Mouse (Mus musculus) MEL (cell line): ENCODE results near the gene Aldh4a1. TPM values are rescaled to one million over a fixed set of nuclear protein-coding genes. Genes with fewer than 3 reads are reported as not detected.
A peak's percentile ranks its signal among the peaks of the same experiment; 100 is the strongest.

Experiments used
- DNase-seq: peaks from one replicate; pipeline ENCODE4 v3.0.0; 2011; ENCODE audit warnings: low read depth, low spot score
- H3K27ac ChIP-seq: 2 replicates; pipeline ENCODE4 v1.5.1; 2012; ENCODE audit warnings: low read depth, mild to moderate bottlenecking, control low read depth, low read length, moderate library complexity; ENCODE audit not compliant: control insufficient read depth
- H3K27me3 ChIP-seq, 2 experiments: fragments of 150-350 bp in 1 of 2; sonication (generic) in 1 of 2; 2 replicates each; pipeline ENCODE4 v1.6.1; 2012; ENCODE audit warnings: low read length in 2 of 2, mild to moderate bottlenecking in 2 of 2, improper control_type of control experiment in 1 of 2, moderate library complexity in 1 of 2; ENCODE audit not compliant: insufficient read depth in 2 of 2, control insufficient read depth in 1 of 2
- H3K36me3 ChIP-seq, 2 experiments: 2 replicates each; pipeline ENCODE4 v1.6.1; 2012 to 2014; ENCODE audit warnings: low read length in 2 of 2, improper control_type of control experiment in 1 of 2, inconsistent platforms in 1 of 2, mild to moderate bottlenecking in 1 of 2; ENCODE audit not compliant: insufficient read depth in 2 of 2, control insufficient read depth in 1 of 2
- H3K4me1 ChIP-seq, 2 experiments: fragments of 150-350 bp in 1 of 2; sonication (generic) in 1 of 2; 2 replicates each; pipeline ENCODE4 v1.6.1; 2012; ENCODE audit warnings: low read length in 2 of 2, improper control_type of control experiment in 1 of 2, mild to moderate bottlenecking in 1 of 2; ENCODE audit not compliant: insufficient read depth in 2 of 2, control insufficient read depth in 1 of 2
- H3K4me3 ChIP-seq, 2 experiments: fragments of 150-350 bp in 1 of 2; sonication (generic) in 1 of 2; 2 replicates each; pipeline ENCODE4 v1.5.1; 2012; ENCODE audit warnings: low read depth in 2 of 2, low read length in 2 of 2, mild to moderate bottlenecking in 2 of 2, moderate library complexity in 2 of 2, control low read depth in 1 of 2, improper control_type of control experiment in 1 of 2; ENCODE audit not compliant: control insufficient read depth in 1 of 2, insufficient read depth in 1 of 2
- H3K79me2 ChIP-seq: 2 replicates; pipeline ENCODE4 v1.6.1; 2012; ENCODE audit warnings: mild to moderate bottlenecking, low read length, moderate library complexity; ENCODE audit not compliant: control insufficient read depth, poor library complexity, insufficient read depth
- H3K9ac ChIP-seq: 2 replicates; pipeline ENCODE4 v1.6.1; 2012; ENCODE audit warnings: low read depth, mild to moderate bottlenecking, control low read depth, low read length, moderate library complexity; ENCODE audit not compliant: control insufficient read depth, poor library complexity, severe bottlenecking
- H3K9me3 ChIP-seq: fragments of 150-350 bp; sonication (generic); replicated peaks from 2 replicates; pipeline ENCODE4 v1.6.1; 2012; ENCODE audit warnings: mild to moderate bottlenecking, low read length, improper control_type of control experiment, moderate library complexity; ENCODE audit not compliant: insufficient read depth
- CHD1 ChIP-seq: IDR thresholded peaks from 2 replicates; pipeline ENCODE4 v1.6.1; 2012; ENCODE audit warnings: low read depth, mild to moderate bottlenecking, inconsistent platforms, low read length, improper control_type of control experiment
- E2F4 ChIP-seq: IDR thresholded peaks from 2 replicates; pipeline ENCODE4 v1.6.1; 2011; ENCODE audit warnings: low read depth, low read length, improper control_type of control experiment, borderline replicate concordance
- EP300 ChIP-seq, 2 experiments: IDR thresholded peaks; 2 replicates each; pipeline ENCODE4 v1.6.1; 2011; ENCODE audit warnings: improper control_type of control experiment in 2 of 2, low read length in 2 of 2, low read depth in 1 of 2, mild to moderate bottlenecking in 1 of 2
- GATA1 ChIP-seq: IDR thresholded peaks from 2 replicates; pipeline ENCODE4 v1.6.1; 2011; ENCODE audit warnings: low read depth, low read length, improper control_type of control experiment
- JUND ChIP-seq: IDR thresholded peaks from 2 replicates; pipeline ENCODE4 v1.6.1; 2011; ENCODE audit warnings: low read depth, mild to moderate bottlenecking, improper control_type of control experiment, low read length
- KAT2A ChIP-seq: conservative IDR thresholded peaks from 2 replicates; pipeline ENCODE4 v1.6.1; 2012; ENCODE audit warnings: low read depth, low read length, improper control_type of control experiment, inconsistent platforms
- MAFK ChIP-seq: IDR thresholded peaks from 2 replicates; pipeline ENCODE4 v1.6.1; 2011; ENCODE audit warnings: low read depth, mild to moderate bottlenecking, low read length, improper control_type of control experiment, borderline replicate concordance
- MEF2A ChIP-seq: IDR thresholded peaks from 2 replicates; pipeline ENCODE4 v1.6.1; 2014; ENCODE audit warnings: low read depth, mild to moderate bottlenecking, inconsistent platforms, low read length, improper control_type of control experiment; ENCODE audit not compliant: poor library complexity, insufficient replicate concordance, severe bottlenecking; ENCODE audit errors: extremely low read depth
- MYB ChIP-seq: IDR thresholded peaks from 2 replicates; pipeline ENCODE4 v1.6.1; 2011; ENCODE audit warnings: mild to moderate bottlenecking, low read depth, low read length, improper control_type of control experiment
- NELFE ChIP-seq: IDR thresholded peaks from 2 replicates; pipeline ENCODE4 v1.6.1; 2011; ENCODE audit warnings: low read depth, low read length, improper control_type of control experiment
- RAD21 ChIP-seq: IDR thresholded peaks from 2 replicates; pipeline ENCODE4 v1.6.1; 2011; ENCODE audit warnings: mild to moderate bottlenecking, low read depth, low read length, improper control_type of control experiment
- RCOR1 ChIP-seq: IDR thresholded peaks from 2 replicates; pipeline ENCODE4 v1.6.1; 2012; ENCODE audit warnings: low read depth, mild to moderate bottlenecking, inconsistent platforms, low read length, improper control_type of control experiment
- SIN3A ChIP-seq: IDR thresholded peaks from 2 replicates; pipeline ENCODE4 v1.6.1; 2012; ENCODE audit warnings: low read length, improper control_type of control experiment, inconsistent platforms
- TAL1 ChIP-seq: IDR thresholded peaks from 2 replicates; pipeline ENCODE4 v1.6.1; 2012; ENCODE audit warnings: mild to moderate bottlenecking, inconsistent platforms, low read length, moderate library complexity, mixed read lengths
- TBP ChIP-seq: IDR thresholded peaks from 2 replicates; pipeline ENCODE4 v1.8.0; 2011; ENCODE audit warnings: low read depth, low read length, improper control_type of control experiment
- TCF12 ChIP-seq: IDR thresholded peaks from 2 replicates; pipeline ENCODE4 v1.6.1; 2014; ENCODE audit warnings: low read depth, mild to moderate bottlenecking, inconsistent platforms, low read length, improper control_type of control experiment, moderate library complexity
- UBTF ChIP-seq: IDR thresholded peaks from 2 replicates; pipeline ENCODE4 v1.6.1; 2012; ENCODE audit warnings: low read depth, mild to moderate bottlenecking, inconsistent platforms, low read length, improper control_type of control experiment, moderate library complexity, borderline replicate concordance; ENCODE audit not compliant: insufficient read depth
- USF1 ChIP-seq: IDR thresholded peaks from 2 replicates; pipeline ENCODE4 v1.6.1; 2014; ENCODE audit warnings: low read depth, mild to moderate bottlenecking, inconsistent platforms, low read length, improper control_type of control experiment, moderate library complexity
- ZC3H11A ChIP-seq: IDR thresholded peaks from 2 replicates; pipeline ENCODE4 v1.6.1; 2012; ENCODE audit warnings: low read depth, mild to moderate bottlenecking, inconsistent platforms, low read length, improper control_type of control experiment
- ZKSCAN1 ChIP-seq: IDR thresholded peaks from 2 replicates; pipeline ENCODE4 v1.6.1; 2012; ENCODE audit warnings: low read depth, mild to moderate bottlenecking, inconsistent platforms, low read length, improper control_type of control experiment, moderate library complexity
- polyA plus RNA-seq, 2 experiments: library from polyadenylated mRNA; stranded (reverse) in 1 of 2; unstranded in 1 of 2; fragments of >175 nt in 1 of 2; fragments of >200 nt in 1 of 2; gene quantifications; 2 replicates each; pipeline versions ENCODE4 v1.2.1 to v1.2.4; 2012; ENCODE audit warnings: low replicate concordance in 2 of 2, low read depth in 1 of 2; ENCODE audit not compliant: insufficient read length in 2 of 2, insufficient read depth in 1 of 2, missing spikeins in 1 of 2
- total RNA-seq: library from RNA; depleted of rRNA; stranded (reverse); fragments of 300-350 nt; gene quantifications from 2 replicates; pipeline ENCODE4 v1.2.3, GENCODE M21; 2012

Aldh4a1 gene
- total and polyA plus RNA-seq, 3 experiments, result 11.7 to 12.3 TPM; not detected in 1

- TF ChIP-seq JUND (no peak), TCF12 (peak; percentile 65), E2F4 (no peak), TAL1 (peak; percentile 46; the same call in 1 of the 2 replicates), UBTF (no peak)
- TF ChIP-seq, all 39 proteins: peak for 22
Measured at GRCm38 (mm10) chr4:139622373-139623282, at the start of gene Aldh4a1 (continued).

GRCm38 (mm10) chr4:139572928-139573512 lies 49.6 kb upstream of the Aldh4a1 start:
- Histone ChIP-seq H3K9me3 (no peaks in the 10 kb centered on the region), H3K27ac (no peak overlapping the region), H3K4me1 (peaks cover 0 to 4% of the 10 kb centered on the region in 2 experiments; a peak in 3 of 4 replicates), H3K4me3 (no peak overlapping the region), H3K27me3 (peaks cover 0 to 8% of the 10 kb centered on the region in 2 experiments; a peak in 2 of 4 replicates), H3K79me2 (no peaks in the 10 kb centered on the region), H3K9ac (no peak overlapping the region), H3K36me3 (no peaks in the 10 kb centered on the region)
- no peak for TF ChIP-seq TBP
- TF ChIP-seq MAFK, result no peak
- no peak for TF ChIP-seq ZC3H11A
- TF ChIP-seq EP300 (IDR thresholded peaks at IDR 0.05; ENCODE audit: low read depth in 1 of 2, low read length in 2 of 2), result no peak
- TF ChIP-seq NELFE, result no peak
- no peak for TF ChIP-seq USF1
- no peak for TF ChIP-seq MEF2A
- no peak for TF ChIP-seq TAL1
- no peak for TF ChIP-seq RAD21
- no peak for TF ChIP-seq RCOR1
- TF ChIP-seq E2F4, result no peak
- TF ChIP-seq MYB, result no peak
- TF ChIP-seq SIN3A, result no peak
- TF ChIP-seq CHD1, result no peak
- TF ChIP-seq ZKSCAN1, result no peak
- TF ChIP-seq KAT2A, result no peak
- no peak for TF ChIP-seq GATA1
- DNase-seq, result no peak
